Mouse (Mus musculus): ENCODE measurements around the gene Rnf224. TPM values are rescaled to one million over a fixed set of nuclear protein-coding genes. Genes with fewer than 3 reads are reported as not detected.

Gene Rnf224
- polyA plus RNA-seq, 1 experiment = not detected

DNA sequence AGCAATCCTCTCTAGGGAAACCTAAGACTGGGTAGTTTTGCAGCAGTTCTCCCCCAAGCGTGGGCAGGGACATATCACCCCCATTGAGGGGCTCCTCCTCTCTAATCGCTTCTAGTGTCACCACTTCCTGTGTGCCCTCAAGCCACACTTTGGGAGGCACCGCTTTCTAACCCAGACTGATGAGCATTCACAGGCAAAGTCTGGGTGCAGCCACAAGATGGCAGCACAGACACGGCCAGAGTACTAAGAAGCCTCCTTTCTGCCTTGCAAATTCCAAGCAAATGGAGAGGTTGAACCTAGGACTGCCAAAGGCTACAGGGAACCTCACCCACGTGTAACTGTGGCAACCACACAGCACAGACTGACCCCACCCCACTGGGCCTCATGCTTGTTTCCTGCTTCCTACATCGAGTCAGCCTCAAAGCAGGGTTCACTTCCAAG lies 43.2 kb downstream of the Rnf224 start:
- 0% methylated on average over 6 of the region's 6 CpGs for WGBS

DNA sequence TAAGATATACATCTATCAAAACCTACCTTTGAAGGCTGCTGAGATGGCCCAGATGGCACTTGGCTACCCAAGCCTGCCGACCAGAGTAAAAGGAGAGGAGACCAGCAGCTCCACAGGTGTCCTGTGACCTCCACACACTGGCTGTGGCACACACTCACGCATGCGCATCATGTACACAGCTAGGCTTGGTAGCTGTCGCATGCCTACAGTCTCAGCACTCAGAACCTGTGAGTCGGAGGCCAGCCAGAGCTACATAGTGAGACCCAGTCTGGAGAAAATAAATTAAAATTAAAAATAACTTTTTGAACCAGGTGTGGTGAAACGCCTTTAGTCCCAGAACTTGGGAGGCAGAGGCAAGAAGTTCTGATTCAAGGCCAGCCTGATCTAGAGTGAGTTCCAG lies 48.7 kb downstream of the Rnf224 start:
- Histone ChIP-seq H3K4me1 (ENCODE audit: control insufficient read depth, insufficient read depth, insufficient read length) (peaks cover 11% of the 10 kb centered on the region), H3K27ac (ENCODE audit: insufficient read depth, low read length) (no peak overlapping the region), H3K4me3 (ENCODE audit: extremely low read depth, insufficient read depth, insufficient read length) (no peak overlapping the region), H3K36me3 (ENCODE audit: control insufficient read depth, insufficient read depth, low read length) (no peaks in the 10 kb centered on the region), H3K27me3 (ENCODE audit: control insufficient read depth, insufficient read depth, low read length) (peaks cover 3% of the 10 kb centered on the region; the same call in 1 of the 2 replicates)
- TF ChIP-seq CTCF (IDR thresholded peaks at IDR 0.05; ENCODE audit: extremely low read depth, insufficient read depth, insufficient read length, insufficient replicate concordance) = no peak
- TF ChIP-seq POLR2A (IDR thresholded peaks at IDR 0.05; ENCODE audit: low read depth, low read length) = no peak
- DNase-seq (ENCODE audit: low read depth in 1 of 2, low spot score in 2 of 2) = no peak
- WGBS = 84% methylated on average over 6 of the region's 6 CpGs

More for the DNA sequence above, 43.2 kb downstream of the Rnf224 start:
- H3K36me3 ChIP-seq (ENCODE audit: control insufficient read depth, insufficient read depth, low read length) = peaks cover 5% of the 10 kb centered on the region; the same call in 1 of the 2 replicates
- peak overlapping the region; percentile 33; the same call in 1 of the 2 replicates for H3K4me3 ChIP-seq (ENCODE audit: extremely low read depth, insufficient read depth, insufficient read length)
- no peaks in the 10 kb centered on the region for H3K27me3 ChIP-seq (ENCODE audit: control insufficient read depth, insufficient read depth, low read length)
- peak overlapping the region; percentile 98 for H3K27ac ChIP-seq (ENCODE audit: insufficient read depth, low read length)
- peak; percentile 69 to 74 for DNase-seq (ENCODE audit: low read depth in 1 of 2, low spot score in 2 of 2)
- TF ChIP-seq POLR2A (IDR thresholded peaks at IDR 0.05; ENCODE audit: low read depth, low read length) (no peak), CTCF (IDR thresholded peaks at IDR 0.05; ENCODE audit: extremely low read depth, insufficient read depth, insufficient read length, insufficient replicate concordance) (peak; percentile 95; the same call in 1 of the 2 replicates)
- peaks cover 21% of the 10 kb centered on the region; the same call in 1 of the 2 replicates for H3K4me1 ChIP-seq (ENCODE audit: control insufficient read depth, insufficient read depth, insufficient read length)

DNA sequence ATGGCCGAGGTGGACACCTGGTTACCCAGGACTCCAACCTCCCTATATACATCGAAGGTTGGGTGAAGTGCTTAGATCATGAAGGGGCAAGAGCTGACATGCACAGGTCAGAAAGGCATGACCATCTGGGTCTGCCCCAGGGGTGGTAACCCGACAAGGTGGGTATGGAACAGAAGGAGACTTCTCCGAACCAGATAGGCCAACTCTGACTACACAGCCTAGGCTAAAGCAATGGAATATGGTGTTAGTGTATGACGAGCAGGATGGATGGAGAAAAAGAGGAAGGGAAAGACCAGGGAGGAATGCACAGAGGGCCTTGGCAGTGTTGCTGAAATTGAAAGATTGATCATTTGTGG lies 50.0 kb downstream of the Rnf224 start:
- H3K27ac ChIP-seq (ENCODE audit: insufficient read depth, low read length) = no peak overlapping the region
- no peak overlapping the region for H3K4me3 ChIP-seq (ENCODE audit: extremely low read depth, insufficient read depth, insufficient read length)
- peaks cover 3% of the 10 kb centered on the region; the same call in 1 of the 2 replicates for H3K27me3 ChIP-seq (ENCODE audit: control insufficient read depth, insufficient read depth, low read length)
- H3K36me3 ChIP-seq (ENCODE audit: control insufficient read depth, insufficient read depth, low read length) = no peaks in the 10 kb centered on the region
- H3K4me1 ChIP-seq (ENCODE audit: control insufficient read depth, insufficient read depth, insufficient read length) = peaks cover 18% of the 10 kb centered on the region
- DNase-seq (ENCODE audit: low read depth in 1 of 2, low spot score in 2 of 2) = no peak
- WGBS = 47% methylated on average over 5 of the region's 5 CpGs
- TF ChIP-seq CTCF (IDR thresholded peaks at IDR 0.05; ENCODE audit: extremely low read depth, insufficient read depth, insufficient read length, insufficient replicate concordance) (no peak), POLR2A (IDR thresholded peaks at IDR 0.05; ENCODE audit: low read depth, low read length) (no peak)

DNA sequence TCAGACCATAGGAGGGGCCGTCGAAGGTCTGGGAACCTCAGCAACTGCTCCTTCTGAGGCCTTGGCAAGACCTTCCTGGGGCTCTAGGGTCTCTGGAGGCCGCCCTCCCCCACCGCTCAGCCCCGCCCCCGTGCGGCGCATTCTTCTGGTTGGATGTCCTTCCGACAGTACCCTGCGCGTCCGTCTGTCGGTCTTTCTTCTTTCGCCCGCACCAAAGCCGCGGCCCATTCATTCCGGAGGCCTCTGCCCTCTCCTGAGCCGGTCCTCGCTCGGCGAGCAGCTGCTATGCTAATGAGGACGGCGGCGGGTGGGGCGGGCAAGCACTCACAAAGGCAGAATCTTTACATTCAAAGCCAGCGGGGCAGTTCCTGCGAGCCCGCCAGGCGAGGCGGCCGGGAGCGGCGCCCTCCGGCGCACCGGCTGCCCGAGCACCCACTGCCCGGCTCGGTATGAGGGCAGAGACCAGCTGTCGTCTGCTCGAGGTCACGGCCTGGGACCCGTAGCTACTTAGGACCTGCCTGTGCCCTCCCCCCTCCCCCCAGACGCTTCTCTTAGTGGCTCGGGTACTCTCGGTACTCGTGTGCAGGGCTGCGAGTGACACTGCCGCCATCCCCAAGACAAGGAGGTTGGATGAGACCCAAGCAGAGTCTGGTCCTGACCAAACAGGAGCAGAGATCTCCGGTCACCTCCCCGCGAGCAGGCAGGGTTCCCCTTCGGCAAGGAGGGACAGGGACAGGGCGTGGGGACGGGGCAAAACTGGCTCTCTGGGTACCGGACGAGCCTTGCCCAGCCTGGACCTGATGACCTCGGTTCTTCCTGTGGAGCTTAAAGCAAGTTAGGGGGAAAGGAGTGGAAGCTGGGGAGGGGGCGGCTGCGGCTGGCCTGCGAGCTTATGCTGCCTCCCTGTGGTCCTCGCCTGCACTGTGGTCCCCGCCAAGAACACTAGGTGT lies 50.7 kb downstream of the Rnf224 start:
- H3K27me3 ChIP-seq (ENCODE audit: control insufficient read depth, insufficient read depth, low read length) = peaks cover 3% of the 10 kb centered on the region; the same call in 1 of the 2 replicates
- H3K4me1 ChIP-seq (ENCODE audit: control insufficient read depth, insufficient read depth, insufficient read length) = peaks cover 18% of the 10 kb centered on the region
- no peak overlapping the region for H3K27ac ChIP-seq (ENCODE audit: insufficient read depth, low read length)
- H3K36me3 ChIP-seq (ENCODE audit: control insufficient read depth, insufficient read depth, low read length) = no peaks in the 10 kb centered on the region
- peak in 1 of 2 experiments; percentile 55 for DNase-seq (ENCODE audit: low read depth in 1 of 2, low spot score in 2 of 2)
- H3K4me3 ChIP-seq (ENCODE audit: extremely low read depth, insufficient read depth, insufficient read length) = peak overlapping the region; percentile 58
- 3% methylated on average over 63 of the region's 64 CpGs for WGBS
- no peak for TF ChIP-seq POLR2A (IDR thresholded peaks at IDR 0.05; ENCODE audit: low read depth, low read length)
- TF ChIP-seq CTCF (IDR thresholded peaks at IDR 0.05; ENCODE audit: extremely low read depth, insufficient read depth, insufficient read length, insufficient replicate concordance) = 0 out of 2 replicates have a peak, but pooled peaks have one; percentile 10

DNA sequence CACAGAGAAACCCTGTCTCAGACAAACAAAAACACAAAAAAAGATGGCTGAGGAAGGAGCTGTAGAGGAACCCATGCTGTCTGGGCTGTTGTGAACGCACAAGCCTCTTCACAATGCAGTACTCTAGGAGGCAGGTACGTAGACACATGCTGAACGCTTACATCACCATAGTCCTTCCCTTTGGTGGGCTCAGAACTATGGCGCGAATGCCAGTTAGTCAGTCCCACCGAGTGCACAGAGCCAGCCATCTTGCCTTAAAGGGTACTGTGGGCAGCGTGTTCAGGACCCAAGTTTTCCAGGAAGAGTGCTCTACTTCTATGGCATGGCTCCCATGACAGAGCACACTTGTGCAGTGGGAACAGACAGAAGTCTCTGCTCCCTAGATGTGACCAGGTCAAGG lies 52.1 kb downstream of the Rnf224 start:
- Histone ChIP-seq H3K4me3 (ENCODE audit: extremely low read depth, insufficient read depth, insufficient read length) (no peak overlapping the region), H3K4me1 (ENCODE audit: control insufficient read depth, insufficient read depth, insufficient read length) (peaks cover 18% of the 10 kb centered on the region), H3K36me3 (ENCODE audit: control insufficient read depth, insufficient read depth, low read length) (no peaks in the 10 kb centered on the region), H3K27ac (ENCODE audit: insufficient read depth, low read length) (no peak overlapping the region), H3K27me3 (ENCODE audit: control insufficient read depth, insufficient read depth, low read length) (peaks cover 3% of the 10 kb centered on the region; the same call in 1 of the 2 replicates)
- 96% methylated on average over 7 of the region's 7 CpGs for WGBS
- no peak for DNase-seq (ENCODE audit: low read depth in 1 of 2, low spot score in 2 of 2)
- no peak for TF ChIP-seq POLR2A (IDR thresholded peaks at IDR 0.05; ENCODE audit: low read depth, low read length)
- TF ChIP-seq CTCF (IDR thresholded peaks at IDR 0.05; ENCODE audit: extremely low read depth, insufficient read depth, insufficient read length, insufficient replicate concordance) = no peak

Other genes with a start within 250 kb of the Rnf224 start
- gene Nsmf, start 182.4 kb downstream of the Rnf224 start, polyA plus RNA-seq (2012; rRNA removed) = 43.0 and 81.9 TPM in 2 replicates
- gene Entpd8, start 156.5 kb downstream of the Rnf224 start, polyA plus RNA-seq (2012; rRNA removed) = 0.05 and 0.14 TPM in 2 replicates
- 0.21 and 0.25 TPM in 2 replicates for gene Noxa1, start 141.6 kb downstream of the Rnf224 start, polyA plus RNA-seq (2012; rRNA removed)
- 8.0 and 13.8 TPM in 2 replicates for gene Nrarp, start 56.0 kb downstream of the Rnf224 start, polyA plus RNA-seq (2012; rRNA removed)
- 77.5 and 104 TPM in 2 replicates for gene Tor4a, start 39.9 kb downstream of the Rnf224 start, polyA plus RNA-seq (2012; rRNA removed)
- gene Nelfb, start 25.3 kb downstream of the Rnf224 start, polyA plus RNA-seq (2012; rRNA removed) = 61.6 and 68.1 TPM in 2 replicates
- gene Stpg3, start 22.1 kb downstream of the Rnf224 start, polyA plus RNA-seq (2012; rRNA removed) = 0.05 TPM in 1 of 2 replicates, not detected in the other
- gene Fam166a, start 18.0 kb downstream of the Rnf224 start, polyA plus RNA-seq (2012; rRNA removed) = 0.11 and 0.16 TPM in 2 replicates
- 222 and 307 TPM in 2 replicates for gene Tubb4b, start 12.1 kb downstream of the Rnf224 start, polyA plus RNA-seq (2012; rRNA removed)
- 0.04 and 0.06 TPM in 2 replicates for gene Slc34a3, start 2.4 kb downstream of the Rnf224 start, polyA plus RNA-seq (2012; rRNA removed)
- 1.8 and 2.1 TPM in 2 replicates for gene Rnf208, start 5.5 kb upstream of the Rnf224 start, polyA plus RNA-seq (2012; rRNA removed)
- gene Cysrt1, start 5.7 kb upstream of the Rnf224 start, polyA plus RNA-seq (2012; rRNA removed) = not detected in 2 replicates
- 21.0 and 25.2 TPM in 2 replicates for gene AL732309.1, start 10.1 kb upstream of the Rnf224 start, polyA plus RNA-seq (2012; rRNA removed)
- gene Tmem203, start 18.7 kb upstream of the Rnf224 start, polyA plus RNA-seq (2012; rRNA removed) = 44.4 and 60.5 TPM in 2 replicates
- gene Tprn, start 25.8 kb upstream of the Rnf224 start, polyA plus RNA-seq (2012; rRNA removed) = 17.1 and 23.5 TPM in 2 replicates
- 45.5 and 67.8 TPM in 2 replicates for gene Ssna1, start 35.7 kb upstream of the Rnf224 start, polyA plus RNA-seq (2012; rRNA removed)
- 55.7 and 68.8 TPM in 2 replicates for gene Anapc2, start 35.7 kb upstream of the Rnf224 start, polyA plus RNA-seq (2012; rRNA removed)
- not detected in 2 replicates for gene Tmem210, start 51.4 kb upstream of the Rnf224 start, polyA plus RNA-seq (2012; rRNA removed)
- gene Lrrc26, start 53.1 kb upstream of the Rnf224 start, polyA plus RNA-seq (2012; rRNA removed) = 0.28 and 0.77 TPM in 2 replicates
- gene Grin1, start 82.4 kb upstream of the Rnf224 start, polyA plus RNA-seq (2012; rRNA removed) = 0.04 and 0.26 TPM in 2 replicates
- gene Man1b1, start 95.6 kb upstream of the Rnf224 start, polyA plus RNA-seq (2012; rRNA removed) = 11.4 and 14.6 TPM in 2 replicates
- gene Dpp7, start 119.6 kb upstream of the Rnf224 start, polyA plus RNA-seq (2012; rRNA removed) = 35.1 and 41.8 TPM in 2 replicates
- gene Uap1l1, start 128.9 kb upstream of the Rnf224 start, polyA plus RNA-seq (2012; rRNA removed) = 28.4 and 55.4 TPM in 2 replicates
- gene Sapcd2, start 135.5 kb upstream of the Rnf224 start, polyA plus RNA-seq (2012; rRNA removed) = 6.7 and 9.4 TPM in 2 replicates
- gene Entpd2, start 159.1 kb upstream of the Rnf224 start, polyA plus RNA-seq (2012; rRNA removed) = 5.0 and 5.9 TPM in 2 replicates
- 31.0 and 36.5 TPM in 2 replicates for gene Npdc1, start 162.6 kb upstream of the Rnf224 start, polyA plus RNA-seq (2012; rRNA removed)
- 2.4 and 3.7 TPM in 2 replicates for gene Fut7, start 186.5 kb upstream of the Rnf224 start, polyA plus RNA-seq (2012; rRNA removed)
- 61.1 and 67.6 TPM in 2 replicates for gene Abca2, start 191.9 kb upstream of the Rnf224 start, polyA plus RNA-seq (2012; rRNA removed)
- gene Clic3, start 220.1 kb upstream of the Rnf224 start, polyA plus RNA-seq (2012; rRNA removed) = 2.5 and 3.1 TPM in 2 replicates
- 68.7 and 86.4 TPM in 2 replicates for gene Paxx, start 224.3 kb upstream of the Rnf224 start, polyA plus RNA-seq (2012; rRNA removed)
- gene Ptgds, start 233.3 kb upstream of the Rnf224 start, polyA plus RNA-seq (2012; rRNA removed) = 0.27 and 7.8 TPM in 2 replicates

Data from spleen, adult 2 months (tissue).